Mouse (Mus musculus): ENCODE data around the gene Mgst3. TPM values are rescaled to one million over a fixed set of nuclear protein-coding genes. Genes with fewer than 3 reads are reported as not detected.

Mgst3 gene
- polyA plus RNA-seq, 1 experiment from 2014 or later = 104 TPM

GRCm38 (mm10) chr1:167409601-167410000 lies 16.0 kb upstream of the Mgst3 start:
- H3K4me3 ChIP-seq (replicated peaks; ENCODE audit: low read depth, low read length) = no peak overlapping the region
- 82% methylated on average over 4 of the region's 4 CpGs for WGBS
- no peak overlapping the region for H3K27ac ChIP-seq
- TF ChIP-seq CTCF (IDR thresholded peaks at IDR 0.05; ENCODE audit: low read depth) = no peak
- H3K9ac ChIP-seq (ENCODE audit: low read depth, low read length) = no peak overlapping the region
- DNase-seq (ENCODE audit: low spot score) (no peak), ATAC-seq (replicated peaks; ENCODE audit: low FRiP score, low read depth) (no peak)
- H3K4me2 ChIP-seq (ENCODE audit: low read length) = no peak overlapping the region
- H3K27me3 ChIP-seq (ENCODE audit: insufficient read depth, low read length) = no peaks in the 10 kb centered on the region
- H3K4me1 ChIP-seq (replicated peaks; ENCODE audit: insufficient read depth, low read length) = no peaks in the 10 kb centered on the region
- no peaks in the 10 kb centered on the region for H3K9me3 ChIP-seq (replicated peaks; ENCODE audit: low read length)
- H3K36me3 ChIP-seq (ENCODE audit: insufficient read depth, low read length) = no peaks in the 10 kb centered on the region

GRCm38 (mm10) chr1:167405237-167405636 lies 11.6 kb upstream of the Mgst3 start:
- DNase-seq (ENCODE audit: low spot score) = no peak
- 85% methylated on average over 4 of the region's 4 CpGs for WGBS
- no peak overlapping the region for H3K4me2 ChIP-seq (ENCODE audit: low read length)

GRCm38 (mm10) chr1:167393281-167393680 lies 360 bp downstream of the Mgst3 start:
- H3K4me2 ChIP-seq (ENCODE audit: low read length) = peak overlapping the region; percentile 93
- peak overlapping the region; percentile 81 for H3K9ac ChIP-seq (ENCODE audit: low read depth, low read length)
- no peaks in the 10 kb centered on the region for H3K9me3 ChIP-seq (replicated peaks; ENCODE audit: low read length)
- peaks cover 8% of the 10 kb centered on the region for H3K4me1 ChIP-seq (replicated peaks; ENCODE audit: insufficient read depth, low read length)
- H3K36me3 ChIP-seq (ENCODE audit: insufficient read depth, low read length) = no peaks in the 10 kb centered on the region
- H3K4me3 ChIP-seq (replicated peaks; ENCODE audit: low read depth, low read length) = peak overlapping the region; percentile 72
- peak; percentile 29 for ATAC-seq (replicated peaks; ENCODE audit: low FRiP score, low read depth)
- DNase-seq (ENCODE audit: low spot score) = peak; percentile 27
- peak; percentile 28 for TF ChIP-seq CTCF (IDR thresholded peaks at IDR 0.05; ENCODE audit: low read depth)
- H3K27ac ChIP-seq = no peak overlapping the region
- H3K27me3 ChIP-seq (ENCODE audit: insufficient read depth, low read length) = no peaks in the 10 kb centered on the region
- under 1% methylated on average over 15 of the region's 15 CpGs for WGBS

More at GRCm38 (mm10) chr1:167405237-167405636, 11.6 kb upstream of the Mgst3 start:
- H3K36me3 ChIP-seq (ENCODE audit: insufficient read depth, low read length) = no peaks in the 10 kb centered on the region
- no peak overlapping the region for H3K4me3 ChIP-seq (replicated peaks; ENCODE audit: low read depth, low read length)
- ATAC-seq (replicated peaks; ENCODE audit: low FRiP score, low read depth) = no peak
- no peaks in the 10 kb centered on the region for H3K9me3 ChIP-seq (replicated peaks; ENCODE audit: low read length)
- H3K27ac ChIP-seq = no peak overlapping the region
- H3K27me3 ChIP-seq (ENCODE audit: insufficient read depth, low read length) = no peaks in the 10 kb centered on the region
- no peak overlapping the region for H3K9ac ChIP-seq (ENCODE audit: low read depth, low read length)
- no peak for TF ChIP-seq CTCF (IDR thresholded peaks at IDR 0.05; ENCODE audit: low read depth)
- H3K4me1 ChIP-seq (replicated peaks; ENCODE audit: insufficient read depth, low read length) = no peaks in the 10 kb centered on the region

GRCm38 (mm10) chr1:167392687-167393086 lies 954 bp downstream of the Mgst3 start:
- Histone ChIP-seq H3K4me3 (replicated peaks; ENCODE audit: low read depth, low read length) (peak overlapping the region; percentile 72), H3K36me3 (ENCODE audit: insufficient read depth, low read length) (no peaks in the 10 kb centered on the region), H3K27ac (peak overlapping the region; percentile 9; the same call in 1 of the 2 replicates), H3K9ac (ENCODE audit: low read depth, low read length) (peak overlapping the region; percentile 81; the same call in 1 of the 2 replicates), H3K9me3 (replicated peaks; ENCODE audit: low read length) (no peaks in the 10 kb centered on the region), H3K27me3 (ENCODE audit: insufficient read depth, low read length) (no peaks in the 10 kb centered on the region), H3K4me1 (replicated peaks; ENCODE audit: insufficient read depth, low read length) (peaks cover 8% of the 10 kb centered on the region), H3K4me2 (ENCODE audit: low read length) (peak overlapping the region; percentile 93)
- ATAC-seq (replicated peaks; ENCODE audit: low FRiP score, low read depth) = no peak
- DNase-seq (ENCODE audit: low spot score) = no peak
- TF ChIP-seq CTCF (IDR thresholded peaks at IDR 0.05; ENCODE audit: low read depth) = no peak
- 14% methylated on average over 8 of the region's 8 CpGs for WGBS

- H3K9me3 ChIP-seq (replicated peaks; ENCODE audit: low read length) = no peaks in the 10 kb centered on the region
- WGBS = 46% methylated on average over 2 of the region's 2 CpGs
- DNase-seq (ENCODE audit: low spot score) (no peak), ATAC-seq (replicated peaks; ENCODE audit: low FRiP score, low read depth) (no peak)
- H3K9ac ChIP-seq (ENCODE audit: low read depth, low read length) = peak overlapping the region; percentile 81; the same call in 1 of the 2 replicates
- peaks cover 8% of the 10 kb centered on the region for H3K4me1 ChIP-seq (replicated peaks; ENCODE audit: insufficient read depth, low read length)
- H3K4me3 ChIP-seq (replicated peaks; ENCODE audit: low read depth, low read length) = peak overlapping the region; percentile 72; the same call in 1 of the 2 replicates
- no peak for TF ChIP-seq CTCF (IDR thresholded peaks at IDR 0.05; ENCODE audit: low read depth)
- H3K36me3 ChIP-seq (ENCODE audit: insufficient read depth, low read length) = no peaks in the 10 kb centered on the region
- H3K27me3 ChIP-seq (ENCODE audit: insufficient read depth, low read length) = no peaks in the 10 kb centered on the region
- peak overlapping the region; percentile 93 for H3K4me2 ChIP-seq (ENCODE audit: low read length)
- peak overlapping the region; percentile 9; the same call in 1 of the 2 replicates for H3K27ac ChIP-seq
These were observed 1.5 kb downstream of the Mgst3 start for GRCm38 (mm10) chr1:167392031-167392640.

GRCm38 (mm10) chr1:167391241-167391640 lies 2.4 kb downstream of the Mgst3 start:
- no peak for DNase-seq (ENCODE audit: low spot score)
- Histone ChIP-seq H3K36me3 (ENCODE audit: insufficient read depth, low read length) (no peaks in the 10 kb centered on the region), H3K9ac (ENCODE audit: low read depth, low read length) (no peak overlapping the region), H3K4me2 (ENCODE audit: low read length) (no peak overlapping the region), H3K9me3 (replicated peaks; ENCODE audit: low read length) (no peaks in the 10 kb centered on the region), H3K4me3 (replicated peaks; ENCODE audit: low read depth, low read length) (no peak overlapping the region), H3K4me1 (replicated peaks; ENCODE audit: insufficient read depth, low read length) (peaks cover 8% of the 10 kb centered on the region), H3K27me3 (ENCODE audit: insufficient read depth, low read length) (no peaks in the 10 kb centered on the region), H3K27ac (no peak overlapping the region)
- no peak for TF ChIP-seq CTCF (IDR thresholded peaks at IDR 0.05; ENCODE audit: low read depth)
- 79% methylated on average over 6 of the region's 6 CpGs for WGBS
- no peak for ATAC-seq (replicated peaks; ENCODE audit: low FRiP score, low read depth)
